Mouse (Mus musculus): ENCODE data around the gene Gm21698. TPM values are rescaled to one million over a fixed set of nuclear protein-coding genes. Genes with fewer than 3 reads are reported as not detected.
"Not testable (repeated sequence)": the region's sequence is repeated elsewhere in the genome, so short reads cannot be mapped to it uniquely, and the experiment has no call there.

The Gm21698 gene
- polyA plus RNA-seq (2012; rRNA removed), result not detected in 2 replicates

GRCm38 (mm10) chr5:25988550-25988949 lies at the start of gene Gm21698:
Gene Gm21698 (minus strand): TSS chr5:25988650.
- not testable (repeated sequence) for H3K4me1 ChIP-seq (ENCODE audit: control insufficient read depth, insufficient read depth, low read length); H3K4me3 ChIP-seq (ENCODE audit: insufficient read depth, low read length); H3K27ac ChIP-seq (ENCODE audit: insufficient read depth, low read length)

GRCm38 (mm10) chr5:26022816-26023215 lies 34.4 kb upstream of the Gm21698 start, which contains the start of gene Gm5862:
Gene Gm5862 (minus strand): TSS chr5:26022916.
- H3K27ac ChIP-seq (ENCODE audit: insufficient read depth, low read length); H3K4me1 ChIP-seq (ENCODE audit: control insufficient read depth, insufficient read depth, low read length); H3K4me3 ChIP-seq (ENCODE audit: insufficient read depth, low read length): not testable (repeated sequence)

- not testable (repeated sequence) for H3K27ac ChIP-seq (ENCODE audit: insufficient read depth, low read length); H3K4me3 ChIP-seq (ENCODE audit: insufficient read depth, low read length); H3K4me1 ChIP-seq (ENCODE audit: control insufficient read depth, insufficient read depth, low read length)
Observed at GRCm38 (mm10) chr5:26007697-26008096, 19.2 kb upstream of the Gm21698 start.

GRCm38 (mm10) chr5:26006937-26007695 lies 18.7 kb upstream of the Gm21698 start:
- H3K4me3 ChIP-seq (ENCODE audit: insufficient read depth, low read length), result peak overlapping the region; percentile 4
- not testable (repeated sequence) for H3K4me1 ChIP-seq (ENCODE audit: control insufficient read depth, insufficient read depth, low read length); H3K27ac ChIP-seq (ENCODE audit: insufficient read depth, low read length)

- H3K27ac ChIP-seq (ENCODE audit: insufficient read depth, low read length); H3K4me3 ChIP-seq (ENCODE audit: insufficient read depth, low read length); H3K4me1 ChIP-seq (ENCODE audit: control insufficient read depth, insufficient read depth, low read length): not testable (repeated sequence)
Observed at GRCm38 (mm10) chr5:26004698-26005097, 16.2 kb upstream of the Gm21698 start, which contains the start of gene Gm1979. Gene Gm1979 (minus strand): TSS chr5:26004798.

DNA sequence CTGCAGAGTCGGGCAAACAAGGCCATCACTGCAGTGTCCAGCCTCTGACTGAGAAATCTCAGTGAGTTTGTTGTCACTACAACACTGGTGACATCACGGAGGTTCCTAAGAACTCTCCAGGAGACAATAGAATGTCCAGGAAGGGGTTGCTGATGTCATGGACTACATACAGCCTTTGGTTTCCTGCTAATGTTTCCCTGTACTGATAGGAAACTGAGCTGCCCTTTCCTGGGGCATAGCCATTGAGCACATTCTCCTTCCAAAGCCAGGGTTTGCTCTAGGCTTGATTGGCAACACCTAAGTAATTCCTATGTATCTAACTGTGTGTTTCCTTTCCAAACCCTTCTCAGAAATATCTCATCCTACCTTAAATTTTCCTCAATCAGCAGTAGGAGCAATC lies 15.9 kb downstream of the Gm21698 start, which contains the start of gene Gm21680:
TSS of gene Gm21680 (minus strand) at position 101 of the 400 bp plus-strand sequence.
- H3K4me1 ChIP-seq (ENCODE audit: control insufficient read depth, insufficient read depth, low read length); H3K27ac ChIP-seq (ENCODE audit: insufficient read depth, low read length); H3K4me3 ChIP-seq (ENCODE audit: insufficient read depth, low read length): not testable (repeated sequence)

DNA sequence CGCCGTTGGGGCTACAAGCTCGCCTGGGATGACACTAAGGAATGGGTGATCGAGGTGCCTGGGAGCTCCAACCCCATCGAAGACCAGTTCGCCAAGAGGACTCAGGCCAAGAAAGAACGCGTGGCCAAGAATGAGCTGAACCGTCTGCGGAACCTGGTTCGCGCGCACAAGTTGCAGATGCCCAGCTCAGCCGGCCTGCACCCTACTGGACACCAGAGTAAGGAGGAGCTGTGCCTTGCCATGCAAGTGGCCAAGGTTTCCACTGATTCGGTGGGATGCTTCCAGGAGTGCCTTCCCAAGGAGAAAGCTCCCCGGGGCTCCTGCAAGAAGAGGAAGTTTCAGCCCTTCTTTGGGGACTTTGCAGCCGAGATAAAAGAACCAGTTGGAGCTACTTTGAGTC lies 31.4 kb downstream of the Gm21698 start:
- H3K4me3 ChIP-seq (ENCODE audit: insufficient read depth, low read length); H3K4me1 ChIP-seq (ENCODE audit: control insufficient read depth, insufficient read depth, low read length); H3K27ac ChIP-seq (ENCODE audit: insufficient read depth, low read length): not testable (repeated sequence)

DNA sequence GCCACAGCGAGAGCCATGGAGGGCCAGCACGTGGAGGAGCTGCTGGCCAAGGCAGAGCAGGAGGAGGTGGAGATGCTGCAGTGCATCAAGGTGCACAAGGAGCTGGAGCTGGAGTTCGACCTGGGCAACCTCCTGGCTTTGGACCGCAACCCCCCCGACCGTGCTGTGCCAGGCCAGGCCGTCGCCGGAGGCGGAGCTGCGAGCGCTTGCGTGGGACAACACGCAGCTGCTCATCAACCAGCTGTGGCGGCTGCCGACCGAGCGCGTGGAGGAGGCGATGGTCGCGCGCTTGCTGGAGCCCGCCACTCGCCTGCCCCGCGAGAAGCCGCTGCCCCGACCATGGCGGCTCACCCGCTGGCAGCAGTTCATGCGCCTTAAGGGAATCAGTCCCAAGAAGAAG lies 31.8 kb downstream of the Gm21698 start:
- H3K27ac ChIP-seq (ENCODE audit: insufficient read depth, low read length); H3K4me3 ChIP-seq (ENCODE audit: insufficient read depth, low read length); H3K4me1 ChIP-seq (ENCODE audit: control insufficient read depth, insufficient read depth, low read length): not testable (repeated sequence)

GRCm38 (mm10) chr5:25954317-25954716 lies 34.1 kb downstream of the Gm21698 start, which contains the start of gene Gm21671:
Gene Gm21671 (minus strand): TSS chr5:25954417.
- H3K4me1 ChIP-seq (ENCODE audit: control insufficient read depth, insufficient read depth, low read length); H3K4me3 ChIP-seq (ENCODE audit: insufficient read depth, low read length); H3K27ac ChIP-seq (ENCODE audit: insufficient read depth, low read length): not testable (repeated sequence)

- not testable (repeated sequence) for H3K27ac ChIP-seq (ENCODE audit: insufficient read depth, low read length); H3K4me3 ChIP-seq (ENCODE audit: insufficient read depth, low read length); H3K4me1 ChIP-seq (ENCODE audit: control insufficient read depth, insufficient read depth, low read length)
Observed at GRCm38 (mm10) chr5:25945391-25945790, 43.1 kb downstream of the Gm21698 start.

- not testable (repeated sequence) for H3K27ac ChIP-seq (ENCODE audit: insufficient read depth, low read length); H3K4me3 ChIP-seq (ENCODE audit: insufficient read depth, low read length); H3K4me1 ChIP-seq (ENCODE audit: control insufficient read depth, insufficient read depth, low read length)
Observed at GRCm38 (mm10) chr5:25942281-25942680, 46.2 kb downstream of the Gm21698 start, which contains the start of gene Gm21663. Gene Gm21663 (minus strand): TSS chr5:25942381.

Other genes starting within 250 kb of the Gm21698 start
- gene Actr3b, start 228.7 kb downstream of the Gm21698 start, polyA plus RNA-seq (2012; rRNA removed), result 117 and 126 TPM in 2 replicates
- gene Gm21663, start 46.3 kb downstream of the Gm21698 start, polyA plus RNA-seq (2012; rRNA removed), result not detected in 2 replicates
- not detected in 2 replicates for gene Gm21671, start 34.2 kb downstream of the Gm21698 start, polyA plus RNA-seq (2012; rRNA removed)
- gene Gm21680, start 16.0 kb downstream of the Gm21698 start, polyA plus RNA-seq (2012; rRNA removed), result not detected in 2 replicates
- not detected in 2 replicates for gene Gm1979, start 16.1 kb upstream of the Gm21698 start, polyA plus RNA-seq (2012; rRNA removed)
- gene Gm5862, start 34.3 kb upstream of the Gm21698 start, polyA plus RNA-seq (2012; rRNA removed), result not detected in 2 replicates
- gene Speer4a, start 50.9 kb upstream of the Gm21698 start, polyA plus RNA-seq (2012; rRNA removed), result 0.04 and 0.08 TPM in 2 replicates
- gene Gm7347, start 69.9 kb upstream of the Gm21698 start, polyA plus RNA-seq (2012; rRNA removed), result not detected in 2 replicates
- not detected in 2 replicates for gene Gm10471, start 100.6 kb upstream of the Gm21698 start, polyA plus RNA-seq (2012; rRNA removed)
- gene 5031410I06Rik, start 116.7 kb upstream of the Gm21698 start, polyA plus RNA-seq (2012; rRNA removed), result not detected in 2 replicates
- gene Gm10220, start 132.8 kb upstream of the Gm21698 start, polyA plus RNA-seq (2012; rRNA removed), result not detected in 2 replicates

Measured in cortical plate, adult 2 months (tissue).